Mouse (Mus musculus) embryonic facial prominence, embryonic 15.5 days (tissue): ENCODE measurements at regions not wholly inside any gene's neighbourhood (a gene's known extent, or its start where the extent isn't known, plus 50 kb on each side); places are given as distances from the start of the nearest gene placed in this dataset.

ENCODE experiments used
- ATAC-seq: fragments of 200-750 bp; cut with Nextera tagmentation; 2 replicates; pipeline ENCODE4 v1.8.0; 2017; ENCODE audit warnings: low read depth, moderate TSS enrichment; ENCODE audit not compliant: insufficient number of reproducible peaks, low FRiP score, low TSS enrichment
- H3K27ac ChIP-seq: fragments of 300-500 bp; sonication (generic); replicated peaks from 2 replicates; pipeline ENCODE4 v1.5.1; 2015; ENCODE audit warnings: mild to moderate bottlenecking, inconsistent platforms
- H3K27me3 ChIP-seq: fragments of 300-500 bp; sonication (generic); 2 replicates; pipeline ENCODE4 v1.6.1; 2015; ENCODE audit warnings: inconsistent platforms
- H3K36me3 ChIP-seq: fragments of 300-500 bp; sonication (generic); 2 replicates; pipeline ENCODE4 v1.6.1; 2015; ENCODE audit warnings: mild to moderate bottlenecking, inconsistent platforms
- H3K4me1 ChIP-seq: fragments of 300-500 bp; sonication (generic); 2 replicates; pipeline ENCODE4 v1.6.1; 2015; ENCODE audit warnings: inconsistent platforms
- H3K4me2 ChIP-seq: fragments of 300-500 bp; sonication (generic); replicated peaks from 2 replicates; pipeline ENCODE4 v1.6.1; 2015; ENCODE audit warnings: mild to moderate bottlenecking, inconsistent platforms
- H3K4me3 ChIP-seq: fragments of 300-500 bp; sonication (generic); replicated peaks from 2 replicates; pipeline ENCODE4 v1.5.1; 2015; ENCODE audit warnings: mild to moderate bottlenecking, inconsistent platforms
- H3K9ac ChIP-seq: fragments of 300-500 bp; sonication (generic); 2 replicates; pipeline ENCODE4 v1.6.1; 2015; ENCODE audit warnings: inconsistent platforms
- H3K9me3 ChIP-seq: fragments of 300-500 bp; sonication (generic); replicated peaks from 2 replicates; pipeline ENCODE4 v1.6.1; 2016; ENCODE audit warnings: inconsistent platforms
- WGBS: fragments of 180-500 bp; shearing (Covaris S2); methylation state at CpG from one replicate; pipeline ENCODE4 v1.1.7; 2015; 5-methylcytosine and 5-hydroxymethylcytosine counted together

DNA sequence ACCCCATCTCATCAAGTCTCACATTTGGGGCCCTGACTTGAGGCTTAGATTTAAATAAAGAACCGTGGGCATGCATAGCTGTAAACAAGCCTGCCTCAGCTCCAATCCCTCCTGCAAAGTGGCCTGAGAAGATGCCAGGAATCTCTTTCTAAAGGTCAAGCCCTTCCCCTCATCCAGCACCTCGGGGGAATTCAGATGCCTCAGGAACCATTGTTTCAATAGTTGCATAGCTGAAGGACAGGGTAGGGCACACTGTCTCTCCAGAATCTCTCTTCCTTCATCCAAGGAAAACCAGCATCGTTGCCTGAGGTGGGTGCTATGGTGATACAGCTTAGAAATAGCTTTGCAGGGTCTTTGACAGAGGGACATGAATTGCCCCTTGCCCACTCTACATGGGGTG is 154.4 kb downstream of the Thbs2 start:
- Histone ChIP-seq H3K27me3 (0 out of 2 replicates have a peak, but pooled peaks cover 3% of the 10 kb centered on the region), H3K4me1 (no peaks in the 10 kb centered on the region), H3K9ac (no peak overlapping the region), H3K9me3 (no peaks in the 10 kb centered on the region), H3K4me3 (no peak overlapping the region), H3K27ac (no peak overlapping the region), H3K36me3 (no peaks in the 10 kb centered on the region), H3K4me2 (no peak overlapping the region)
- ATAC-seq: no peak
- WGBS: 55% methylated on average over 3 of the region's 3 CpGs

DNA sequence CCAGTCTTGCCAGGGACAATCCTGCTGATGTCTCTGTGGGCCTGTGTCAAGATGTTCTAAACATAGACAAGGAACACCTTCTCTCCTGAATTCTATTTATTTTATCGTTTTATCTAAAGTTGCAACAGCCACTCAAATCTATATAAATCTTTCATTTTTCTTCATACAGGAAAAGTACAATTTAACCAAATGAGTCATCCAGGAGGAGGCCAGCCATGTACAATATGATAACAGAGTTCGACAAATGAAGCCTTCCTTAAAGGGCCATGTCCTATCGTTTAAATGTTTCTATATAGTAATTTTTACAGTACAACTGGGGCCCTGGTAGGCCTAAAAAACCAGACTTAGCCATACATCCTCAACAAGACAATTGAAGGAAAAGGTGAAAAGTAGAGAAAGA is 154.8 kb downstream of the Thbs2 start:
- 82% methylated on average over 3 of the region's 3 CpGs for WGBS
- ATAC-seq: no peak
- no peaks in the 10 kb centered on the region for H3K36me3 ChIP-seq
- H3K4me1 ChIP-seq: no peaks in the 10 kb centered on the region
- no peak overlapping the region for H3K9ac ChIP-seq
- H3K27ac ChIP-seq: no peak overlapping the region
- H3K4me2 ChIP-seq: no peak overlapping the region
- H3K27me3 ChIP-seq: 0 out of 2 replicates have a peak, but pooled peaks cover 3% of the 10 kb centered on the region
- no peaks in the 10 kb centered on the region for H3K9me3 ChIP-seq
- no peak overlapping the region for H3K4me3 ChIP-seq

DNA sequence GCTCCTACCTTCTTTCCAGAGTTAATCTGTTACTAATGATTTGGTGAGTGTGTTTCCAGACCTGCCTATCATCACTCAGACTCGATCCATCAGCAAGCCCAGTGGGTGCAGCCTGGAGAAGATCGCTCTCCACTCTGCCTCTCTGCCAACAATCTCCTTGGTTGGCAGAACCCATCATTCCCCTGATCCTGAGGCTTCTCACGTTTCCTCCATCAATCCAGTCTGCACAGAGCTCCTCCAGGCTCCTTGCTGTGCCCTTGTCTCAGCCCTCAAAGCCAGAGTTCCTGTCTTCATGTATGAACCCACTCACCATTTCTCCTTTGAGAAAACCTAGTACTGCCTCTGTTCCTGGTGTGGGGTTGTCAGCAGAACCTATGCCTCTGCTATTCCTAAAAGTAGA is 155.5 kb downstream of the Thbs2 start:
- Histone ChIP-seq H3K4me3 (no peak overlapping the region), H3K36me3 (no peaks in the 10 kb centered on the region), H3K9ac (no peak overlapping the region), H3K4me1 (no peaks in the 10 kb centered on the region), H3K9me3 (no peaks in the 10 kb centered on the region), H3K27ac (no peak overlapping the region), H3K27me3 (0 out of 2 replicates have a peak, but pooled peaks cover 3% of the 10 kb centered on the region), H3K4me2 (no peak overlapping the region)
- no peak for ATAC-seq
- 47% methylated on average over 3 of the region's 3 CpGs for WGBS

DNA sequence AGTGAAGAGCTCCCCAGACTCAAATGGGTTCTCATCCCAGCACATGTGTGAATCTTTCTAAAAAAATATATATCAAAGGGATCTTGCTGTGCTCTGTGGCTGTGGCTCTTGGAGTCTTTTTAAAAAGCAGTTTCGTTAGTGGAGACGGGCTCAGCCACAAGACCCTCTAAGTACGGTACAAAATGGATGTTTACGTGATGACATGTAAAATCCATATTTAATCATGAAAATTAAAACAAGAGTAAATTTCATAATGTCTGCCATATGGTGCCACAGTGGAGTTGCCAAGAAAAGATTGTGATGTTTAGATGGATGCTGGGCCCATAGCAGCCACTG is 161.1 kb downstream of the Thbs2 start:
- Histone ChIP-seq H3K27me3 (peaks cover 8% of the 10 kb centered on the region; the same call in 1 of the 2 replicates), H3K27ac (peak overlapping the region; percentile 63), H3K36me3 (no peaks in the 10 kb centered on the region), H3K4me2 (no peak overlapping the region), H3K9ac (no peak overlapping the region), H3K4me3 (no peak overlapping the region), H3K9me3 (no peaks in the 10 kb centered on the region), H3K4me1 (peaks cover 7% of the 10 kb centered on the region; the same call in 1 of the 2 replicates)
- WGBS: 41% methylated on average over 4 of the region's 4 CpGs
- peak; percentile 43; the same call in 1 of the 2 replicates for ATAC-seq

DNA sequence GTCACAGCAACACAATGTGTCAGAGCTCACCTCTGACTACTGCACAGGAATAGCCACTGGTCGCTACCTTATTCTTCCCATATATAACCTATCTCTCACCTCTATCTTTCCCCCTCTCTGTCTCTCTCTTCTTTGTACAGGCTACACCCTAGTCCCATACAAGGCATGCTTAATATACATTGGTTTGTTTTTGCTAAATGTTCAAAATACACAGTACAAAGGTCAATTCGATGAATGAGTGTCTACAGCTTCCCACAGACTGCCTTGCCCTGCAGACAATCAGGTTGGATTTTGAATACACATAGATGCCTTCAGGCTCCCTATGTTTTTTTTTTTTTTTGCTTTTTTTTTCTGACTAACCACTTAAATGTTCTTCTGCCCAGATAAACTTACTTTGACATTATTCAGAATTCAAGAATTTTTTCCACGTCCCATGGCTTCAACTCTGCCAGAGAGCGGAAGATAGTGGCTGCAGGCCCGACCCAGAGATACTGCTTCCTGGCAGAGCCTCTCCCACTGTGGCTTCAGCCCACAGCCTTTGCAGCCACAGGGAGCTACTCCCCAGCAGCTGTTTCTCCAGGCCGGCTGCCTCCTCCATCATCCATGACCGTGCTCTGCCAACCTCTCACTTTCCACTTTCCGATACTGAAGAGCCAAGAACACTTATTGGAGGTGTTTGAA is 161.6 kb downstream of the Thbs2 start:
- Histone ChIP-seq H3K4me3 (no peak overlapping the region), H3K36me3 (no peaks in the 10 kb centered on the region), H3K9me3 (no peaks in the 10 kb centered on the region), H3K27me3 (peaks cover 8% of the 10 kb centered on the region; the same call in 1 of the 2 replicates), H3K4me1 (peaks cover 7% of the 10 kb centered on the region; the same call in 1 of the 2 replicates), H3K27ac (peak overlapping the region; percentile 63), H3K9ac (no peak overlapping the region), H3K4me2 (no peak overlapping the region)
- peak; percentile 85 for ATAC-seq
- WGBS: 52% methylated on average over 8 of the region's 8 CpGs

DNA sequence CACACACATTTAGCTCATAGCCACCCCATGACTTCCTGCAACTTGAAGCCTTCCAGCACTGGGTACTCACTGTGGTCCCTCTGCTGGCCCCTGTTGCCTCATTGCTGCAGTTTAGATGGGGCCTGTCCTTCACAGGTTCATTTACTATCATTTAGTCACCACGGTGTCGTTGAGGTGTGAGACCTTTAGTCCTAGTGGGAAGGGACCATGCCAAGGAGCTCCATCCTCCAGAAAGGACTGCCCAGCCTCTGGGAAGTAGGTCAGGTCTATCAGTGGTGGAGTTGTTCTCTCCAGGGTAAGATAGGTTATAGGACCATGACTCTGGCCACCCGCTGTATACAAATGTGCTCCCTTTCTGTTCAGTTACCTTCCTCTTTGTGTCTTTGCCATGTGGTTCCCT is 162.2 kb downstream of the Thbs2 start:
- peaks cover 8% of the 10 kb centered on the region; the same call in 1 of the 2 replicates for H3K27me3 ChIP-seq
- no peaks in the 10 kb centered on the region for H3K36me3 ChIP-seq
- H3K27ac ChIP-seq: peak overlapping the region; percentile 63; the same call in 1 of the 2 replicates
- no peak overlapping the region for H3K4me3 ChIP-seq
- peaks cover 7% of the 10 kb centered on the region; the same call in 1 of the 2 replicates for H3K4me1 ChIP-seq
- H3K9ac ChIP-seq: no peak overlapping the region
- WGBS: 90% methylated on average over 3 of the region's 3 CpGs
- ATAC-seq: no peak
- no peak overlapping the region for H3K4me2 ChIP-seq
- H3K9me3 ChIP-seq: no peaks in the 10 kb centered on the region

DNA sequence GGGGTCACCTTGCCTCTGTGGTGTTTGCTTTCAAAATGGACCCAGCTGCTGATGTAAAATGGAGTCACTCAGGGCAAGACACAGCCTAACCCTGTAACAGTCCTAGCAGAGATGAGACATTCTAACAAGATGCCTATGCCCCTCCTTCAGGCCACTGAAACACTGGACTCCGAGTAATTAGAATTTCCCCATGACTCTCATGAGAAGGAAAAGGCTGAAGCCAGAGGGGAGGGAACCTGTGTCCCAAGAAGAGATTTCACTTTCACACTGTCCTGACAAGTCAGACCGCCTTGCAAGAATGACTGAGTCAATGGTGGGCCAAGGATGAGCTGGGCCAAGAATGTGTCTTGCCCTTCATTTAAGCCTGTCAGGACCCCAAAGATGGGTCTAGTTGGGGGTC is 166.3 kb downstream of the Thbs2 start:
- 90% methylated on average over 2 of the region's 2 CpGs for WGBS

DNA sequence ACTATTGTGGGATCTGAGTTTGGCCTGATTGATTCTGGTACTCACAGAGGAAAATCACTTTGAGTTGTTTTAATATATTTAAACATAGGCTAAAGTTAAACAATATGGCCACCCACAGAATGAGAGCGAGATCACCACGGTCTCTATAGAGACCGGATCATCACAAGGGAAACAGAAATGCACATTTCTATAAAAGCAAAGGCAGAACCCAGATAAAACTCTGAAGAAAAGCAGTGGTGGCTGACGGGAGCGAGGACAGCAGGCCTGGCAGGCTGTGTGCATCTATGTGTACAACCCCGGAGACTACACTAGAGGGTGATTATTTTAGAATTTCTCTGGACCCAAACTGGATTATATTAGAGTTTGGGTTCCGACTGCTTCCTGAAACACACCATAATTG is 168.8 kb downstream of the Thbs2 start:
- Histone ChIP-seq H3K9ac (no peak overlapping the region), H3K36me3 (no peaks in the 10 kb centered on the region), H3K27me3 (peaks cover 16% of the 10 kb centered on the region), H3K27ac (no peak overlapping the region), H3K4me3 (no peak overlapping the region), H3K9me3 (no peaks in the 10 kb centered on the region), H3K4me1 (0 out of 2 replicates have a peak, but pooled peaks cover 3% of the 10 kb centered on the region), H3K4me2 (no peak overlapping the region)
- 66% methylated on average over 7 of the region's 7 CpGs for WGBS
- ATAC-seq: no peak

More for the DNA sequence above, 166.3 kb downstream of the Thbs2 start:
- Histone ChIP-seq H3K36me3 (no peaks in the 10 kb centered on the region), H3K9me3 (no peaks in the 10 kb centered on the region), H3K27ac (no peak overlapping the region), H3K9ac (no peak overlapping the region), H3K4me3 (no peak overlapping the region), H3K27me3 (peaks cover 12% of the 10 kb centered on the region), H3K4me2 (no peak overlapping the region), H3K4me1 (peaks cover 7% of the 10 kb centered on the region; the same call in 1 of the 2 replicates)
- ATAC-seq: no peak

DNA sequence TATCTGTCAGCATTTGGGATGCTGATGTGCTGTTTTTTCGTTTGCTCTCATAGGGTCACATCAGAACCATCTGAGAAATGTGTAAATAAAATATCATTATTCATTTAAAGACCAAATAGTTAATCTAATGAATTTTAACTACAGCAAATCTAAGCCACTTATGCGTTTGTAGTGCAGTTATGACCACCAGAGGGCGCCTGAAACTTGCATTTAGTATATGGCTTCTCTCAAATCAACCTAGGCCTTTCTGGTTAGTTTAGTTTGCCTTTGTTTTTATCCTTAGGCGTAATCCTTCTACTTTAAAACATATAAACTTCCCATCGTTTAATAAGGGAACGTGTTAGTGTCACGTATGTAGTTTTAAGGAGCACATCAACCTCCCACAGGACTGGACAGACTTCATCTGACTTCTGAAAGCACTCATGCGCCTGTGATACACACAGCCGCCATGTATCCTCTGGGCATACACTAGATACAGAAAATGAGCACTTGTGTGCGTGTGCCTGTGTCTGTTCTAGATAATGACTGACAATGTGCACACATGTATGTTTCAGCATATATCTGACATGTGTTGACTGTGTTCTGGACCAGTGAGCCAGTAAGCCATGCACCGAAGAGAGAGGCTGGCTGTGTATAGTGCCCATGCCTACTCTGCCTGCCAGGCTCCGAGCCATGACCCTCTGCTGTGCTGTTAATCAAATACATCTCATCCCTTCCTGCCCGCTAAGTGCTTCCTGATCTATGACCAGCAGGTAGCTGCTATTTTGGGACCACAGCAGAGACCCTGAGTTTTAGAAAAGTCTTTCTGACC is 169.4 kb downstream of the Thbs2 start:
- 43% methylated on average over 13 of the region's 13 CpGs for WGBS
- no peak overlapping the region for H3K27ac ChIP-seq
- no peak overlapping the region for H3K4me3 ChIP-seq
- H3K9me3 ChIP-seq: no peaks in the 10 kb centered on the region
- H3K4me1 ChIP-seq: 0 out of 2 replicates have a peak, but pooled peaks cover 3% of the 10 kb centered on the region
- peaks cover 16% of the 10 kb centered on the region for H3K27me3 ChIP-seq
- H3K36me3 ChIP-seq: no peaks in the 10 kb centered on the region
- no peak overlapping the region for H3K4me2 ChIP-seq
- ATAC-seq: no peak
- no peak overlapping the region for H3K9ac ChIP-seq

DNA sequence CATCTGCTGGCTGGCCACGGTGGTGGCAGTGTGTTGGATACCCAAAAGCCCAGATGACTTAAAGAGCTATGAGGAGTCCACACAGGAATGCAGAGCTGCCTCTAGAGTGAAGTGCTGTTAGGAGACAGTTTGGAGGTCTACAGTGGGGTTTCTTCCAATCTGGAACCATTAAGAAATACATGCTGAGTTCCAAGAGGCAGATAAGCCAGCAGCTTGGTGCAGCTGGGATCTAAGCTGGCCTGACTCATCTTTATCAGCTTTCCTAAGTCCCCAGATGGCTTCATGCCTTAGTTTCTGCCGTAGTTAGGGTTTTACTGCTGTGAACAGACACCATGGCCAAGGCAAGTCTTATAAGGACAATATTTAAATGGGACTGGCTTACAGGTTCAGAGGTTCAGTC is 172.0 kb downstream of the Thbs2 start:
- ATAC-seq: no peak
- H3K36me3 ChIP-seq: no peaks in the 10 kb centered on the region
- H3K4me2 ChIP-seq: no peak overlapping the region
- no peak overlapping the region for H3K4me3 ChIP-seq
- peaks cover 16% of the 10 kb centered on the region for H3K27me3 ChIP-seq
- H3K4me1 ChIP-seq: 0 out of 2 replicates have a peak, but pooled peaks cover 3% of the 10 kb centered on the region
- no peaks in the 10 kb centered on the region for H3K9me3 ChIP-seq
- no peak overlapping the region for H3K27ac ChIP-seq
- 71% methylated on average over 2 of the region's 2 CpGs for WGBS
- no peak overlapping the region for H3K9ac ChIP-seq

DNA sequence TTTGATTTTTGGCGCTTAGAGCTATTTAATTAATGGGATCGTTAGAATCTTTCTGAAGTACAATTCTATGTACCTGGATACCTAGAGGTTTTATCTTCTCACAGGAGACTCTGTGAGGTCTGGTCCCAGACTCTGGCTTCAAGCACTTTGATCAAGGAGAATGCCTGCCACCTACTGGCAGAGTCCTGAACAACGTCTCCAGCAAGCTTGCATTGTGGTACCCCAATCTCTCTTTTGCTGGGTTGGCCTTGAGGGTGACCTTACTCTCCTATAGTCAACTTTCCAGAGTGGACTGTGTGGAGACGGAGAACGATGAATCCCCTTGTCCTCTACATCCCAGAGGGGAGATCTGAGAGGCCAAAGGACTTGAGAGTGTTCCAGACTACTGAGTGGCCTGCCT is 173.5 kb downstream of the Thbs2 start:
- no peak overlapping the region for H3K9ac ChIP-seq
- H3K4me1 ChIP-seq: no peaks in the 10 kb centered on the region
- 16% methylated on average over 5 of the region's 5 CpGs for WGBS
- no peak overlapping the region for H3K27ac ChIP-seq
- no peaks in the 10 kb centered on the region for H3K9me3 ChIP-seq
- H3K4me3 ChIP-seq: no peak overlapping the region
- H3K36me3 ChIP-seq: no peaks in the 10 kb centered on the region
- H3K27me3 ChIP-seq: peaks cover 16% of the 10 kb centered on the region
- no peak for ATAC-seq
- no peak overlapping the region for H3K4me2 ChIP-seq
